Mouse (Mus musculus) cortical plate, adult 2 months (tissue): ENCODE results near the gene Cenph.

ENCODE experiments used
- CTCF ChIP-seq: fragments of 200-500 bp; IDR thresholded peaks from 2 replicates; pipeline ENCODE4 v1.5.1; 2011; ENCODE audit warnings: mild to moderate bottlenecking, control low read depth, low read length; ENCODE audit not compliant: insufficient read depth; ENCODE audit errors: extremely low read depth
- POLR2A ChIP-seq: fragments of 200-500 bp; IDR thresholded peaks from 2 replicates; pipeline ENCODE4 v1.6.1; 2011; ENCODE audit warnings: mild to moderate bottlenecking, low read length, control low read depth; ENCODE audit not compliant: insufficient read depth; ENCODE audit errors: extremely low read depth

DNA sequence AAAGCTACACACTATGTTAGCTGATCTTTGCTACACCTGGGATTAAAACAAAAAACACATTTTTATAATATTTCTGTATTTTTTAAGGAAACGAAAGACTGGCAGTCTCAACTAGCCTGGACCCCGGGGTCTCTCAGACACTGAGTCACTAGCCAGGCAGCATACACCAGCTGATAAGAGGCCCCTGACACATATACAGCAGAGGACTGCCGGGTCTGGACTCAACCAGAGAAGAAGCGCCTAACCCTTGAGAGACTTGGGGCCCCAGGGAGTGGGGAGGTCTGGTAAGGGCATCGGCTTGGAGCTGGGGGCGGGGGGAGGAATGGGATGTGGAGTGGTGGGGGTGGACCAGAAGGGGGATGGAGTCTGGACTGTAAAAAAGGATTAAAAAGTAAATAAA lies 22.7 kb downstream of the Cenph start:
- no peak for TF ChIP-seq CTCF
- no peak for TF ChIP-seq POLR2A
